In the genomic region with DNA sequence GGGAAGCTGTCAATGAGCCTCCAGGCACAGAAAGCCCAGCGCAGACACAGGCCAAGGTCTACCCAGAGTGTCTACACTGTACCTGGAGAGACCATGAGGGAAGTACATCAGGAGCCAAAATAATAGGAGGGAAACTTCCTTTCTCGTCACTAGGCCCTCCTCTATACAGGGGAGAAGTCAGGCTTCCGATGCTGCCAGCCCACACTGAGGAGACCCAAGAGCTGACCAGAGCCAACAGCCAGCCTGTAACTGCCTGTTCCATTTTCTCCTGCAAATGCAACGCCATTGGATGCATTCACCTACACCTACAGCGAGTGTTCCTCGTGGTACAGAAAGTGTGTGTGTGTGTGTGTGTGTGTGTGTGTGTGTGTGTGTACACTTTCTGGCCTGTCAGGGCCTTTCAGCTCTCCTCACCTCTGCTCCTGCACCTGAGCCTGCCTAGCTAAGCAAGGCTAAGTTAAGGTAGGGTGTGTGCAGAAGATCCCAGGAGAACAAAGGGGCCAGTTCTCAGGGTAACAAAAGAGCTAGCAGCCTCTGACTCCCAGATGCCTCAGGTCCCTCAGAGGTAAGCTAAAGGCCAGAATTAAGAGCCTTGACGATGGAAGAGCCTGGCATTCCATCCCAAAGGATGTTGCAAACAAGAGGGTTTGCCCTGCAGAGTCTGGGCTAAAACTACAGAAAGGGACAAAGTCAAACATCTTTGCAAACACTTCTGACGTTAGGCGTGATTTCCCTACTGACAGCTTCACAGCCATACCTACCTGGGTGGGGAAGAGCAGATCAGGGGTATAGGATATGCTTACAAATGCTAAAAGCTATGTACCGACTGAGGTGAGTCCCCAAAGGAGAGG, we compare ENCODE assay signal across 8 mouse cellular contexts. TPM values are rescaled to one million over a fixed set of nuclear protein-coding genes. Genes with fewer than 3 reads are reported as not detected.
A peak's percentile ranks its signal among the peaks of the same experiment; 100 is the strongest.
DNase-seq lines count a peak whose midpoint lies in the region; ATAC-seq and TF ChIP-seq lines count a peak whose summit lies in the region.

No protein-coding gene starts in this region.

- H3K27me3 ChIP-seq in midbrain, embryonic 16.5 days (ENCODE audit: control insufficient read depth, insufficient read depth, low read depth, low read length), result peaks cover 23% of the 10 kb centered on the region

- H3K9me3 ChIP-seq in midbrain, embryonic 16.5 days (replicated peaks; ENCODE audit: control insufficient read depth, low read length, poor library complexity, severe bottlenecking), result no peaks in the 10 kb centered on the region

- peak overlapping the region; percentile 19; the same call in 1 of the 2 replicates for H3K4me3 ChIP-seq in cortical plate, adult 2 months (ENCODE audit: insufficient read depth, low read length)
- peak overlapping the region; percentile 48; the same call in 1 of the 2 replicates for H3K4me3 ChIP-seq in midbrain, embryonic 16.5 days (ENCODE audit: low read depth, low read length)

- H3K27ac ChIP-seq in cortical plate, adult 2 months (ENCODE audit: insufficient read depth, low read length), result no peak overlapping the region
- H3K27ac ChIP-seq in midbrain, embryonic 16.5 days (ENCODE audit: low read length), result no peak overlapping the region

- H3K9ac ChIP-seq in midbrain, embryonic 16.5 days (ENCODE audit: low read depth, low read length), result no peak overlapping the region; the same call in 1 of the 2 replicates

- no peaks in the 10 kb centered on the region for H3K36me3 ChIP-seq in midbrain, embryonic 16.5 days (ENCODE audit: control insufficient read depth, insufficient read depth, low read length)

- peak overlapping the region; percentile 91 for H3K4me2 ChIP-seq in midbrain, embryonic 16.5 days (ENCODE audit: low read length)

- no peak for TF ChIP-seq CTCF in cortical plate, adult 2 months (IDR thresholded peaks at IDR 0.05; ENCODE audit: extremely low read depth, insufficient read depth, low read length)

- no peak for ATAC-seq in midbrain, embryonic 16.5 days

- WGBS in midbrain, embryonic 16.5 days, result 15% methylated on average over 10 of the region's 10 CpGs

- peak; percentile 29 for DNase-seq in kidney, adult 18-20 months
- DNase-seq in kidney, postnatal 14 days, result no peak
- DNase-seq in induced T-regulatory cell, adult 2 months (ENCODE audit: low read depth), result peak; percentile 29
- no peak for DNase-seq in right cerebral cortex, postnatal 25 days
- DNase-seq in frontal cortex, postnatal 36 days (ENCODE audit: low spot score in 2 of 2), result no peak
- DNase-seq in thymus, postnatal 10 days (ENCODE audit: low spot score in 2 of 2), result no peak

- no peak for TF ChIP-seq POLR2A in cortical plate, adult 2 months (IDR thresholded peaks at IDR 0.05; ENCODE audit: extremely low read depth, insufficient read depth, low read length)

- H3K4me1 ChIP-seq in cortical plate, adult 2 months (ENCODE audit: control insufficient read depth, insufficient read depth, low read length), result no peaks in the 10 kb centered on the region
- peaks cover 40% of the 10 kb centered on the region for H3K4me1 ChIP-seq in midbrain, embryonic 16.5 days (ENCODE audit: control insufficient read depth, insufficient read depth, low read length)

RNA-seq across cellular contexts. Expression of a gene that starts 2.6 kb away (rescaled TPM):
- 2.6 and 2.9 TPM in 2 replicates for polyA plus RNA-seq in cortical plate, adult 2 months (2012; rRNA removed)
- polyA plus RNA-seq in midbrain, embryonic 16.5 days (2015; fragmentation: Nextera tagmentation; extraction: Ambion mirVana), result 0.99 and 1.0 TPM in 2 replicates

Comparison
In these comparisons a context has a peak if more than half of its experiments do, and no peak if none do; other contexts are left out.
1. DNase-seq: peak in kidney, adult 18-20 months (single experiment) and induced T-regulatory cell, adult 2 months (single experiment); none in kidney, postnatal 14 days (single experiment), right cerebral cortex, postnatal 25 days (single experiment), frontal cortex, postnatal 36 days (0 of 2) and thymus, postnatal 10 days (0 of 2).